Mouse (Mus musculus) thymus, postnatal 0 days (tissue): ENCODE measurements around the gene Igfbp7. TPM values are rescaled to one million over a fixed set of nuclear protein-coding genes. Genes with fewer than 3 reads are reported as not detected.
"Not testable (repeated sequence)": the region's sequence is repeated elsewhere in the genome, so short reads cannot be mapped to it uniquely, and the experiment has no call there.

Source experiments
- DNase-seq: peaks from one replicate; pipeline ENCODE4 v3.0.0-alpha.2; 2015; ENCODE audit warnings: low spot score
- polyA plus RNA-seq: library from polyadenylated mRNA; unstranded; fragments of >200 nt; fragmentation: Nextera tagmentation; extraction: Ambion mirVana; gene quantifications from 2 replicates; pipeline ENCODE4 v1.2.1, GENCODE M21; 2015

The Igfbp7 gene
- 64.2 and 64.3 TPM in 2 replicates for polyA plus RNA-seq

GRCm38 (mm10) chr5:77407341-77408298, at the start of gene Igfbp7:
Igfbp7 (minus strand) TSS chr5:77408041.
- peak; percentile 54 for DNase-seq

GRCm38 (mm10) chr5:77452103-77452502, 44.3 kb upstream of the Igfbp7 start:
- DNase-seq, result no peak

- no peak for DNase-seq
Measured at GRCm38 (mm10) chr5:77449531-77449930, 41.7 kb upstream of the Igfbp7 start.

- no peak for DNase-seq
Measured at GRCm38 (mm10) chr5:77445431-77445830, 37.6 kb upstream of the Igfbp7 start.

GRCm38 (mm10) chr5:77443889-77444573, 36.2 kb upstream of the Igfbp7 start:
- no peak for DNase-seq

GRCm38 (mm10) chr5:77442856-77443623, 35.2 kb upstream of the Igfbp7 start:
- peak; percentile 34 for DNase-seq

GRCm38 (mm10) chr5:77436308-77436707, 28.5 kb upstream of the Igfbp7 start:
- DNase-seq, result no peak

GRCm38 (mm10) chr5:77434060-77434459, 26.2 kb upstream of the Igfbp7 start:
- no peak for DNase-seq

GRCm38 (mm10) chr5:77433561-77433960, 25.7 kb upstream of the Igfbp7 start:
- DNase-seq, result no peak

GRCm38 (mm10) chr5:77433119-77433518, 25.3 kb upstream of the Igfbp7 start:
- DNase-seq, result no peak

GRCm38 (mm10) chr5:77432446-77432845, 24.6 kb upstream of the Igfbp7 start:
- no peak for DNase-seq

- no peak for DNase-seq
Measured at GRCm38 (mm10) chr5:77431068-77431467, 23.2 kb upstream of the Igfbp7 start.

- no peak for DNase-seq
Measured at GRCm38 (mm10) chr5:77430471-77430870, 22.6 kb upstream of the Igfbp7 start.

- DNase-seq, result no peak
Measured at GRCm38 (mm10) chr5:77430049-77430448, 22.2 kb upstream of the Igfbp7 start.

- DNase-seq, result no peak
Measured at GRCm38 (mm10) chr5:77428526-77428925, 20.7 kb upstream of the Igfbp7 start.

- no peak for DNase-seq
Measured at GRCm38 (mm10) chr5:77427986-77428385, 20.1 kb upstream of the Igfbp7 start.

GRCm38 (mm10) chr5:77425721-77426500, 18.1 kb upstream of the Igfbp7 start:
- no peak for DNase-seq

GRCm38 (mm10) chr5:77419537-77419936, 11.7 kb upstream of the Igfbp7 start:
- not testable (repeated sequence) for DNase-seq

GRCm38 (mm10) chr5:77416058-77416457, 8.2 kb upstream of the Igfbp7 start:
- DNase-seq, result no peak

- no peak for DNase-seq
Measured at GRCm38 (mm10) chr5:77408530-77408929, 689 bp upstream of the Igfbp7 start.
